Mouse (Mus musculus) liver, embryonic 14.5 days (tissue): ENCODE results near the gene Esrrg.

Experiments
- CTCF ChIP-seq: IDR thresholded peaks from 2 replicates; pipeline ENCODE4 v1.5.1; 2016; ENCODE audit warnings: antibody characterized with exemption, low read depth, control low read depth
- EP300 ChIP-seq: IDR thresholded peaks from 2 replicates; pipeline ENCODE4 v1.6.1; 2016; ENCODE audit warnings: antibody characterized with exemption, low read depth

GRCm38 (mm10) chr1:187609021-187609852 is 646 bp downstream of the Esrrg start:
- no peak for TF ChIP-seq CTCF
- no peak for TF ChIP-seq EP300
